Mouse (Mus musculus): ENCODE data around the gene Wnt3a. TPM values are rescaled to one million over a fixed set of nuclear protein-coding genes. Genes with fewer than 3 reads are reported as not detected.

The Wnt3a gene
- polyA plus RNA-seq, 1 experiment from 2014 or later, result not detected

- no peak for ATAC-seq
- H3K9ac ChIP-seq (ENCODE audit: low read depth, low read length), result no peak overlapping the region
- WGBS, result 12% methylated on average over 3 of the region's 3 CpGs
- H3K9me3 ChIP-seq (ENCODE audit: control insufficient read depth), result no peaks in the 10 kb centered on the region
- no peak overlapping the region for H3K27ac ChIP-seq (ENCODE audit: low read depth, low read length)
- no peaks in the 10 kb centered on the region for H3K4me1 ChIP-seq (replicated peaks; ENCODE audit: control insufficient read depth, insufficient read depth, low read length)
- no peak overlapping the region for H3K4me2 ChIP-seq (replicated peaks; ENCODE audit: low read depth)
- peak; percentile 67 for TF ChIP-seq CTCF (IDR thresholded peaks at IDR 0.05; ENCODE audit: low read depth)
- no peak overlapping the region for H3K4me3 ChIP-seq (ENCODE audit: low read depth, low read length)
- no peaks in the 10 kb centered on the region for H3K36me3 ChIP-seq (ENCODE audit: control insufficient read depth, insufficient read depth)
- H3K27me3 ChIP-seq (replicated peaks; ENCODE audit: control insufficient read depth, insufficient read depth, low read length), result peaks cover 48% of the 10 kb centered on the region
Measured at GRCm38 (mm10) chr11:59300185-59300584, 9.6 kb upstream of the Wnt3a start.

- Histone ChIP-seq H3K36me3 (ENCODE audit: control insufficient read depth, insufficient read depth) (no peaks in the 10 kb centered on the region), H3K9ac (ENCODE audit: low read depth, low read length) (no peak overlapping the region), H3K27me3 (replicated peaks; ENCODE audit: control insufficient read depth, insufficient read depth, low read length) (peaks cover 42% of the 10 kb centered on the region), H3K4me3 (ENCODE audit: low read depth, low read length) (no peak overlapping the region), H3K4me1 (replicated peaks; ENCODE audit: control insufficient read depth, insufficient read depth, low read length) (no peaks in the 10 kb centered on the region), H3K4me2 (replicated peaks; ENCODE audit: low read depth) (no peak overlapping the region), H3K9me3 (ENCODE audit: control insufficient read depth) (no peaks in the 10 kb centered on the region), H3K27ac (ENCODE audit: low read depth, low read length) (no peak overlapping the region)
- peak; percentile 89 for TF ChIP-seq CTCF (IDR thresholded peaks at IDR 0.05; ENCODE audit: low read depth)
- WGBS, result 15% methylated on average over 7 of the region's 7 CpGs
- no peak for ATAC-seq
Measured at GRCm38 (mm10) chr11:59297941-59298340, 7.4 kb upstream of the Wnt3a start.

DNA sequence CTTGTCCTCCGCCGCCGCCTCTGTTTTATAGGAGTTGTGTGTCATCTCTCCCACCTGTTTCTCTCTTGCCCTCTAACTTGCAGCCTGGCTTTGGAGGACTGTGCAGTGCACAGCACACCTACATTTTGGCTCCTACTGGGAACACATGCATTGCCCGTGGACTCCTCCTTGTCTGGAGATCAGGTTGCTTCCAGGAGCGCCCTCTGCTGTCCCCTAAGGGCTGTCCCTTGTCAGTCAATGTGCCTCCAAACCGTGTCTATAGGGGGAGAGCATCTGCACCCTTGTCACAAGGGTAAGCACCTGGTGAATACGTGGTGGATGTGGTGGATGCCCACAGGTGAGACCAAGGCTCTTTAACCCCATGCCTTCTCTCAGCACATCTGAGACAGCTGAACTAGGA lies 3.1 kb upstream of the Wnt3a start:
- 27% methylated on average over 7 of the region's 7 CpGs for WGBS
- Histone ChIP-seq H3K9ac (ENCODE audit: low read depth, low read length) (no peak overlapping the region), H3K27ac (ENCODE audit: low read depth, low read length) (no peak overlapping the region), H3K9me3 (ENCODE audit: control insufficient read depth) (no peaks in the 10 kb centered on the region), H3K4me2 (replicated peaks; ENCODE audit: low read depth) (no peak overlapping the region), H3K4me3 (ENCODE audit: low read depth, low read length) (no peak overlapping the region), H3K36me3 (ENCODE audit: control insufficient read depth, insufficient read depth) (no peaks in the 10 kb centered on the region), H3K27me3 (replicated peaks; ENCODE audit: control insufficient read depth, insufficient read depth, low read length) (peaks cover 65% of the 10 kb centered on the region), H3K4me1 (replicated peaks; ENCODE audit: control insufficient read depth, insufficient read depth, low read length) (no peaks in the 10 kb centered on the region)
- ATAC-seq, result no peak
- TF ChIP-seq CTCF (IDR thresholded peaks at IDR 0.05; ENCODE audit: low read depth), result peak; percentile 87

DNA sequence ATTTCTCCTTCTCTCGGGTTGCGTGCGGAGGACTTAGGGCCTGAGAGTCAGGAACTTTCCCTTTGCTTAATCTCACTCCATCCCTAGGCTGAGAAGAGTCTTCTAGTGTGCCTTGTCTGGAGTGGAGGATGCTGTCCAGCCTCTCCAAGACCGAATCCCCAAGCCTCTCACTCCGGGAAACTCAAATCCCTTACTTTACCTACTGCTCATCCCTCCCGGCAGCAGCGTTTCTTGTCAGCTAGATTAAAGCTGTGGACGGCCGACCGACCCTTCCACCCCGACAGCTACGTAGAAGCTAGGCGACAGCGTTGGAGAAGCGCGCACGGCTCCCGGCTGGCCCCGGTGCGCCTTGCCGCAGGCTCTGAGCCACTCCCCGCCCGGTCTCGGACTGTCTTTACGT lies 846 bp downstream of the Wnt3a start:
- H3K36me3 ChIP-seq (ENCODE audit: control insufficient read depth, insufficient read depth), result no peaks in the 10 kb centered on the region
- no peaks in the 10 kb centered on the region for H3K4me1 ChIP-seq (replicated peaks; ENCODE audit: control insufficient read depth, insufficient read depth, low read length)
- no peak overlapping the region for H3K4me3 ChIP-seq (ENCODE audit: low read depth, low read length)
- no peak overlapping the region for H3K27ac ChIP-seq (ENCODE audit: low read depth, low read length)
- H3K9ac ChIP-seq (ENCODE audit: low read depth, low read length), result no peak overlapping the region
- peaks cover 84% of the 10 kb centered on the region for H3K27me3 ChIP-seq (replicated peaks; ENCODE audit: control insufficient read depth, insufficient read depth, low read length)
- ATAC-seq, result no peak
- no peaks in the 10 kb centered on the region for H3K9me3 ChIP-seq (ENCODE audit: control insufficient read depth)
- 1% methylated on average over 25 of the region's 25 CpGs for WGBS
- no peak overlapping the region for H3K4me2 ChIP-seq (replicated peaks; ENCODE audit: low read depth)
- no peak for TF ChIP-seq CTCF (IDR thresholded peaks at IDR 0.05; ENCODE audit: low read depth)

- no peak for TF ChIP-seq CTCF (IDR thresholded peaks at IDR 0.05; ENCODE audit: low read depth)
- Histone ChIP-seq H3K27me3 (replicated peaks; ENCODE audit: control insufficient read depth, insufficient read depth, low read length) (peaks cover 60% of the 10 kb centered on the region), H3K4me1 (replicated peaks; ENCODE audit: control insufficient read depth, insufficient read depth, low read length) (no peaks in the 10 kb centered on the region), H3K9ac (ENCODE audit: low read depth, low read length) (no peak overlapping the region), H3K4me2 (replicated peaks; ENCODE audit: low read depth) (no peak overlapping the region), H3K27ac (ENCODE audit: low read depth, low read length) (no peak overlapping the region), H3K36me3 (ENCODE audit: control insufficient read depth, insufficient read depth) (no peaks in the 10 kb centered on the region), H3K9me3 (ENCODE audit: control insufficient read depth) (no peaks in the 10 kb centered on the region), H3K4me3 (ENCODE audit: low read depth, low read length) (no peak overlapping the region)
- ATAC-seq, result no peak
- 18% methylated on average over 14 of the region's 14 CpGs for WGBS
Measured at GRCm38 (mm10) chr11:59284146-59284545, 6.4 kb downstream of the Wnt3a start.

DNA sequence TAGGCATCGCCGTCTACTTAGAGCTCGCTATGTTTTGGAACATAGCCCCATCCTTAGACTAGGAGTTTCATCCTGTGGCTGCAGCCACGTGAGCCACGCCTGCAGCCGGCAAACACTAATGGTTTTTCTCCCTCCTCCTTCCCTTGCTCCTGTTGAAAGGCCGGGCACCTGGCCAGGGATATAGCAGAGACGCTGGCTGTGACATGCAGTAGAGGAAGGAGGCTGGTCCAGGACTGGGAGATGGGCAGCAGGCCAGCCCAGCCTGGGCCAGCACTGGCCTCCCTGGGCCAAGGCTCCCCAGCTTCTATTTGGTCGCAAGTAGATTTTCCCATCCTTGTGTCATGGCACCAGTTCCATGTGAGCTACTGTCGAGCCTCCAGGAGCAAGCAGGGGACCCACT lies 7.6 kb downstream of the Wnt3a start:
- Histone ChIP-seq H3K36me3 (ENCODE audit: control insufficient read depth, insufficient read depth) (no peaks in the 10 kb centered on the region), H3K9me3 (ENCODE audit: control insufficient read depth) (no peaks in the 10 kb centered on the region), H3K9ac (ENCODE audit: low read depth, low read length) (no peak overlapping the region), H3K4me3 (ENCODE audit: low read depth, low read length) (no peak overlapping the region), H3K27ac (ENCODE audit: low read depth, low read length) (no peak overlapping the region), H3K4me2 (replicated peaks; ENCODE audit: low read depth) (no peak overlapping the region), H3K27me3 (replicated peaks; ENCODE audit: control insufficient read depth, insufficient read depth, low read length) (peaks cover 48% of the 10 kb centered on the region), H3K4me1 (replicated peaks; ENCODE audit: control insufficient read depth, insufficient read depth, low read length) (no peaks in the 10 kb centered on the region)
- TF ChIP-seq CTCF (IDR thresholded peaks at IDR 0.05; ENCODE audit: low read depth), result no peak
- ATAC-seq, result no peak
- 55% methylated on average over 10 of the region's 10 CpGs for WGBS

- Histone ChIP-seq H3K27me3 (replicated peaks; ENCODE audit: control insufficient read depth, insufficient read depth, low read length) (peaks cover 40% of the 10 kb centered on the region), H3K36me3 (ENCODE audit: control insufficient read depth, insufficient read depth) (no peaks in the 10 kb centered on the region), H3K9me3 (ENCODE audit: control insufficient read depth) (no peaks in the 10 kb centered on the region), H3K4me1 (replicated peaks; ENCODE audit: control insufficient read depth, insufficient read depth, low read length) (no peaks in the 10 kb centered on the region), H3K4me2 (replicated peaks; ENCODE audit: low read depth) (no peak overlapping the region), H3K9ac (ENCODE audit: low read depth, low read length) (no peak overlapping the region), H3K4me3 (ENCODE audit: low read depth, low read length) (no peak overlapping the region), H3K27ac (ENCODE audit: low read depth, low read length) (no peak overlapping the region)
- 56% methylated on average over 5 of the region's 5 CpGs for WGBS
- ATAC-seq, result no peak
- TF ChIP-seq CTCF (IDR thresholded peaks at IDR 0.05; ENCODE audit: low read depth), result no peak
Measured at GRCm38 (mm10) chr11:59282111-59282510, 8.4 kb downstream of the Wnt3a start.
